Mouse (Mus musculus) testis, adult 2 months (tissue): ENCODE data around the gene Brinp2. TPM values are rescaled to one million over a fixed set of nuclear protein-coding genes. Genes with fewer than 3 reads are reported as not detected.

Source experiments
- H3K27ac ChIP-seq: fragments of 200-500 bp; 2 replicates; pipeline ENCODE4 v1.5.1; 2012; ENCODE audit warnings: low read depth, low read length; ENCODE audit not compliant: control insufficient read depth, insufficient read depth
- H3K27me3 ChIP-seq: fragments of 200-500 bp; 2 replicates; pipeline ENCODE4 v1.6.1; 2012; ENCODE audit warnings: mild to moderate bottlenecking, low read length, moderate library complexity; ENCODE audit not compliant: control insufficient read depth, insufficient read depth
- H3K36me3 ChIP-seq: fragments of 200-500 bp; 2 replicates; pipeline ENCODE4 v1.6.1; 2012; ENCODE audit warnings: mild to moderate bottlenecking, low read length; ENCODE audit not compliant: control insufficient read depth, insufficient read depth
- H3K4me1 ChIP-seq: fragments of 200-500 bp; 2 replicates; pipeline ENCODE4 v1.6.1; 2012; ENCODE audit warnings: low read length; ENCODE audit not compliant: control insufficient read depth, insufficient read depth
- H3K4me3 ChIP-seq: fragments of 200-500 bp; 2 replicates; pipeline ENCODE4 v1.5.1; 2012; ENCODE audit warnings: low read depth, mild to moderate bottlenecking, low read length, moderate library complexity, mixed read lengths; ENCODE audit not compliant: control insufficient read depth
- CTCF ChIP-seq: fragments of 200-500 bp; IDR thresholded peaks from 2 replicates; pipeline ENCODE4 v1.5.1; 2012; ENCODE audit warnings: low read depth, mild to moderate bottlenecking, inconsistent platforms, low read length, moderate library complexity; ENCODE audit not compliant: control insufficient read depth, insufficient read depth, insufficient replicate concordance
- POLR2A ChIP-seq: fragments of 200-500 bp; IDR thresholded peaks from 2 replicates; pipeline ENCODE4 v1.6.1; 2012; ENCODE audit warnings: low read depth, mild to moderate bottlenecking, inconsistent platforms, low read length, moderate library complexity; ENCODE audit not compliant: control insufficient read depth
- polyA plus RNA-seq: library from polyadenylated mRNA; depleted of rRNA; stranded (reverse); fragments of >200 nt; gene quantifications from 2 replicates; pipeline ENCODE4 v1.2.3, GENCODE M21; 2012

Brinp2 gene
- polyA plus RNA-seq, 1 experiment: 0.07 TPM

GRCm38 (mm10) chr1:158283869-158284268 is 72.3 kb downstream of the Brinp2 start:
- H3K27ac ChIP-seq: no peak overlapping the region
- TF ChIP-seq CTCF (no peak), POLR2A (no peak)

GRCm38 (mm10) chr1:158272058-158272457 is 84.1 kb downstream of the Brinp2 start:
- H3K27ac ChIP-seq: no peak overlapping the region
- H3K27me3 ChIP-seq: no peaks in the 10 kb centered on the region
- TF ChIP-seq POLR2A: no peak
- TF ChIP-seq CTCF: no peak
- no peaks in the 10 kb centered on the region for H3K4me1 ChIP-seq
- no peaks in the 10 kb centered on the region for H3K36me3 ChIP-seq
- H3K4me3 ChIP-seq: no peak overlapping the region

More at GRCm38 (mm10) chr1:158283869-158284268, 72.3 kb downstream of the Brinp2 start:
- no peak overlapping the region for H3K4me3 ChIP-seq
- no peaks in the 10 kb centered on the region for H3K36me3 ChIP-seq
- H3K4me1 ChIP-seq: no peaks in the 10 kb centered on the region
- no peaks in the 10 kb centered on the region for H3K27me3 ChIP-seq

- H3K4me3 ChIP-seq: no peak overlapping the region
- TF ChIP-seq CTCF (no peak), POLR2A (no peak)
- no peak overlapping the region for H3K27ac ChIP-seq
These were observed 89.0 kb downstream of the Brinp2 start for GRCm38 (mm10) chr1:158267020-158267571.

GRCm38 (mm10) chr1:158266293-158267019 is 89.7 kb downstream of the Brinp2 start:
- no peaks in the 10 kb centered on the region for H3K27me3 ChIP-seq
- H3K4me3 ChIP-seq: no peak overlapping the region
- no peak for TF ChIP-seq POLR2A
- no peak for TF ChIP-seq CTCF
- H3K27ac ChIP-seq: no peak overlapping the region
- H3K36me3 ChIP-seq: no peaks in the 10 kb centered on the region
- H3K4me1 ChIP-seq: no peaks in the 10 kb centered on the region

More at GRCm38 (mm10) chr1:158267020-158267571, 89.0 kb downstream of the Brinp2 start:
- H3K36me3 ChIP-seq: no peaks in the 10 kb centered on the region
- no peaks in the 10 kb centered on the region for H3K27me3 ChIP-seq
- no peaks in the 10 kb centered on the region for H3K4me1 ChIP-seq

- Histone ChIP-seq H3K36me3 (no peaks in the 10 kb centered on the region), H3K4me1 (no peaks in the 10 kb centered on the region), H3K27me3 (no peaks in the 10 kb centered on the region), H3K4me3 (no peak overlapping the region), H3K27ac (no peak overlapping the region)
- TF ChIP-seq CTCF (no peak), POLR2A (no peak)
These were observed 96.5 kb downstream of the Brinp2 start for GRCm38 (mm10) chr1:158259516-158260235.

GRCm38 (mm10) chr1:158258685-158259292 is 97.3 kb downstream of the Brinp2 start:
- Histone ChIP-seq H3K4me1 (no peaks in the 10 kb centered on the region), H3K27ac (no peak overlapping the region), H3K36me3 (no peaks in the 10 kb centered on the region), H3K4me3 (no peak overlapping the region), H3K27me3 (no peaks in the 10 kb centered on the region)
- TF ChIP-seq POLR2A (no peak), CTCF (no peak)

- no peak overlapping the region for H3K4me3 ChIP-seq
- no peaks in the 10 kb centered on the region for H3K4me1 ChIP-seq
- H3K27ac ChIP-seq: no peak overlapping the region
- no peaks in the 10 kb centered on the region for H3K36me3 ChIP-seq
- TF ChIP-seq POLR2A (no peak), CTCF (no peak)
- H3K27me3 ChIP-seq: no peaks in the 10 kb centered on the region
These were observed 100.0 kb downstream of the Brinp2 start for GRCm38 (mm10) chr1:158255912-158256680.
